Mouse (Mus musculus) megakaryocyte, embryonic 14.5 days (primary cell): Measurements from ENCODE around the gene Schip1.

Source experiments
- FLI1 ChIP-seq: IDR thresholded peaks from 2 replicates; pipeline ENCODE4 v1.6.1; 2012; ENCODE audit warnings: low read length, inconsistent platforms, mixed read lengths
- GATA1 ChIP-seq: IDR thresholded peaks from 3 replicates; pipeline ENCODE4 v1.6.1; 2012; ENCODE audit warnings: mixed read lengths, low read length, inconsistent platforms, borderline replicate concordance

- no peak for TF ChIP-seq GATA1
- no peak for TF ChIP-seq FLI1
These were observed 565.7 kb downstream of the Schip1 start for GRCm38 (mm10) chr3:68630261-68630660.
